8 mouse cellular contexts compared by ENCODE assay signal in genomic region chr11:70220731-70221602, GRCm38 (mm10). TPM values are rescaled to one million over a fixed set of nuclear protein-coding genes. Genes with fewer than 3 reads are reported as not detected.
DNase-seq lines count a peak whose midpoint lies in the region; ATAC-seq and TF ChIP-seq lines count a peak whose summit lies in the region.

Gene Slc16a13, minus strand, starts transcription at chr11:70221064.

- DNase-seq in gastrocnemius, adult 2 months: peak; percentile 89
- DNase-seq in hindbrain, postnatal 0 days (ENCODE audit: low spot score): peak; percentile 98
- DNase-seq in left cerebral cortex, adult 18-20 months (ENCODE audit: low spot score in 2 of 2): peak; percentile 89 to 94
- peak; percentile 93 to 94 for DNase-seq in lung, postnatal 4 days
- DNase-seq in retina, postnatal 7 days (ENCODE audit: low read depth, low spot score): peak; percentile 83
- peak; percentile 69 to 91 for DNase-seq in urinary bladder, adult 18-20 months (ENCODE audit: low spot score in 2 of 2)

- no peak for TF ChIP-seq CTCF in gastrocnemius, adult 2 months (IDR thresholded peaks at IDR 0.05)
- no peak; the same call in 1 of the 2 replicates for TF ChIP-seq CTCF in hindbrain, postnatal 0 days (IDR thresholded peaks at IDR 0.05; ENCODE audit: low read depth)

- H3K4me1 ChIP-seq in hindbrain, postnatal 0 days (ENCODE audit: insufficient read depth, low read length): peaks cover 23% of the 10 kb centered on the region

- H3K4me2 ChIP-seq in hindbrain, postnatal 0 days (ENCODE audit: low read depth, low read length): peak within 1 kb of the TSS; percentile 67

- H3K4me3 ChIP-seq in gastrocnemius, adult 2 months: peak within 1 kb of the TSS; percentile 78
- H3K4me3 ChIP-seq in hindbrain, postnatal 0 days (ENCODE audit: low read length): peak within 1 kb of the TSS; percentile 54

- H3K36me3 ChIP-seq in hindbrain, postnatal 0 days (ENCODE audit: insufficient read depth, low read length): peaks cover 3% of the 10 kb centered on the region; the same call in 1 of the 2 replicates

- ATAC-seq in activated CD4-positive, CD25-positive, alpha-beta regulatory T cell, adult 4 months: peak; percentile 87
- ATAC-seq in common myeloid progenitor, adult 5-6 weeks (replicated peaks; ENCODE audit: low read depth, poor library complexity, severe bottlenecking): peak; percentile 81
- peak; percentile 96 for ATAC-seq in hindbrain, postnatal 0 days

- H3K27me3 ChIP-seq in hindbrain, postnatal 0 days (ENCODE audit: insufficient read depth, low read length): no peaks in the 10 kb centered on the region

- no peaks in the 10 kb centered on the region for H3K9me3 ChIP-seq in hindbrain, postnatal 0 days (ENCODE audit: low read length)

- intact Hi-C loops in gastrocnemius, adult 2 months (cut with DNase I): no loop called here

- under 1% methylated on average over 28 of the region's 28 CpGs for WGBS in hindbrain, postnatal 0 days

- H3K9ac ChIP-seq in hindbrain, postnatal 0 days (replicated peaks; ENCODE audit: low read length): peak within 1 kb of the TSS; percentile 68

- peak within 1 kb of the TSS; percentile 90 for H3K27ac ChIP-seq in gastrocnemius, adult 2 months
- peak within 1 kb of the TSS; percentile 82 for H3K27ac ChIP-seq in hindbrain, postnatal 0 days

RNA-seq across cellular contexts. Expression of gene Slc16a13, which starts in this region (rescaled TPM):
- polyA plus RNA-seq in activated CD4-positive, CD25-positive, alpha-beta regulatory T cell, adult 4 months (2017; shearing (Covaris generic)): 1 to 10 TPM; 2.6 to 4.1 TPM
- total RNA-seq in common myeloid progenitor, adult 5-6 weeks (2017): 4.1 and 4.8 TPM in 2 replicates
- under 1 TPM; 0.28 to 0.67 TPM for total RNA-seq in gastrocnemius, adult 2 months (2021)
- total RNA-seq in hindbrain, postnatal 0 days (2014; rRNA removed): 15.3 and 17.2 TPM in 2 replicates
- polyA plus RNA-seq in hindbrain, postnatal 0 days (2015; fragmentation: Nextera tagmentation; extraction: Ambion mirVana): 9.4 and 10.8 TPM in 2 replicates
- 1 to 10 TPM; 5.2 to 8.0 TPM for total RNA-seq in left cerebral cortex, adult 18-20 months (2021)

Comparison
In these comparisons a context has a peak if more than half of its experiments do, and no peak if none do; other contexts are left out.
1. Peak in every context shown above with its lines: DNase-seq, ATAC-seq, H3K4me3 ChIP-seq and H3K27ac ChIP-seq.
2. Peak in DNase-seq, H3K4me3 ChIP-seq and H3K27ac ChIP-seq in gastrocnemius, adult 2 months; RNA of the gene not detected or under 1 TPM.